Mouse (Mus musculus) cerebellum, adult 9-11 months (tissue): ENCODE measurements around the gene Olfr1301.

Experiments
- DNase-seq: peaks from one replicate; pipeline ENCODE4 v3.0.0; 2022

The Olfr1301 gene

GRCm38 (mm10) chr2:111750706-111751105 lies at the start of gene Olfr1301:
Gene Olfr1301 (plus strand): TSS chr2:111751006.
- no peak for DNase-seq

GRCm38 (mm10) chr2:111726739-111727138 lies 24.1 kb upstream of the Olfr1301 start:
- no peak for DNase-seq

GRCm38 (mm10) chr2:111777129-111777528 lies 26.3 kb downstream of the Olfr1301 start, which contains the start of gene Olfr1302:
Gene Olfr1302 (plus strand): TSS chr2:111777429.
- DNase-seq: no peak
